Mouse (Mus musculus): ENCODE measurements around the gene Oard1.

Oard1 gene

DNA sequence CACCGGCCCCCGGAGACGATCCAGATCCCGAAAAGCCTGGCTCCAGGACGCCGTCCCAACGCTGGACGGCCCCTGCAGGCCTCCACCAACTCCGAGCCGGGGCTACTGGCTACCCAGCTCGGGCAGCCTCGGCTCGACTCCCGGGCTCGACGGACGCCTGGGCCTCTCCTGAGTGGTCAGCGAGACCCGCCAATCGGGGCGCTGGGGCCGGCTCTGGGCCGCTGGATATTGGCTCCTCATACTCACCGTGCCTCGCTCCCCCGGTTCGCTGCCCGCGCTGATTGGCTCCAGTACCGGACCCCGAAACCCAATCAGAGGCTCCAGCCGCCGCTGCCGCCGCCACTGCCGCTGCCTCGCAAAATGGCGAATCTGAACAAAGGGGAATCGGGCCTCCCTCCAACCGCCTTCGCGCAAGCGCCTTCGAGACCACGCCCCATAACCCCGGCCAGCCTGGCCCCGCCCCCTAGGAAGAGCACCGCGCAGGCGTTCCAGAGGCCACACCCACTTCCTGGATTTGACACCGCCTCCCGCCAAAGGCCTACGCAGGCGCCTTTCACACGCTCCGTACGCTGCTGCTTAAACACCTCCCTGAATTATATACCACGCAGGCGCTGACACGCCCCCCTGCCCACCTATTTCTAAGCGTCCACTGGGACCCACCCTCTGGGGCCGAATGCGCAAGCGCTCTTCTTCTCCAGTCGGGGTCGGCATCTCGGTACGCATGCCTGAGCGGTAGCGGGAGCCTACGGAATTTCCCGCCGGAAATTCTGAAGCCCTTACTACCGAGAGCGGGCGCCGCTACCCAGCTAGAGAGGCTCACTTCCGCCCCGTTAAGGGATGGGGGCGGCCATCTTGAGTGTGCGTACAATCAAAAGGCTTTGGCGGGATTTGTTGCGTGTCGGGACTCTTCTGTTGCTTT lies at the start of gene Oard1, which contains the start of gene Nfya:
Gene Oard1, plus strand, starts transcription at position 635 of the 919 bp plus-strand sequence.
Gene Nfya, minus strand, starts transcription at position 527 of the 919 bp plus-strand sequence.
- DNase-seq (ENCODE audit: low spot score), result peak; percentile 100

DNA sequence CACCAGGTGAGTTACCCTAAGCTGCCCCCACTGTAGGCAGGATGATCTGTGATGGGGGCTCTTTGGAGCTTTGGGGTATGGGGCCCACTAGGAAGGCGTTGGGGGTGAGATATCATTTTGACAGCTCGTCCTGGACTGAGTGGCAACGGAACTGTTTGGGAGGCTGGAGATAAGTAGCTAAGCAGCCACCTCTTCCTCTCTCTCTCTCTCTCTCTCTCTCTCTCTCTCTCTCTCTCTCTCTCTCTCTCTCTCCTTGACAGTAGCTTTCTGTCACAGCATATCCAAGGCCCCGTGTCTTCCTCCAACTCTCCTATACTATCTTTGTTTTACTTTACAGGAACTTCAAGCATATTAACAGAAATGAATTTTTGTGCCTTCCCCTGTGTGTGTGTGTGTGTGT lies 49.4 kb upstream of the Oard1 start:
- DNase-seq (ENCODE audit: low spot score), result no peak

DNA sequence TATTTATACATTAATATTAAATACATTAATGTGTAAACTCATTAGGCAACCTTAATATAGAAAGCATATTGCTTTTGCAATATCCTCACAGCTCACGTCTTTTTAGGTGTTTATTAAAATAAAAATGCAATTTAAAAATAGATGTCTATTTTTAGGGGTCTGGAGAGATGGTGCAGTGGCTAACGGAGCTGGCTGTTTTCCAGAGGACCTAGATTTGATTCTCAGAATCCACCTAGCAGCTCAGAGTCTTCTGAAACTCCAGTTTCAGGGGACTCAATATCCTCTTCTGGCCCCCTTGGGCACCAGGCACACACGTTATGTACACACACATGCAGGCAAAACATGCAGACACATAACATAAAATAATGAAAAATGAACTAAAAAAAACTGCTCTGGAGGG lies 47.5 kb upstream of the Oard1 start:
- DNase-seq (ENCODE audit: low spot score), result no peak

DNA sequence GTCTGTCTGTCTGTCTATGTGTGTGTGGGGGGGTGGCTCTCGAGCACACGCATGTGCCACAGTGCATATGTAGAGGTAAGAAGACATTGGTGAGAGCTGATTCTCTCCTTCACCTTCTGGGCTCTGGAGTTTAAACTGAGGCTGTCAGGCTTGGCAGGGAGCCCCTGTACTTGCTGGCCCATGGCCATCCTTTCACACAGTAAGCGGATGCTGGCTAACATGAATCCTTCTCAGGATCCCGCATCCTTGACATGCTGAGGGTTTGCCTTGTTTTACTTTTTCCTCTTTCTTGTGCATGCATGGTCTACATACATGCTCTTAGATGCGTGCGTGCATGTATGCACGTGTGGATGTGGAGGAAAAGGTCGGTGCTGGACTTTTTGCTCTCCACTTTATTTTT lies 46.8 kb upstream of the Oard1 start:
- peak; percentile 55 for DNase-seq (ENCODE audit: low spot score)

DNA sequence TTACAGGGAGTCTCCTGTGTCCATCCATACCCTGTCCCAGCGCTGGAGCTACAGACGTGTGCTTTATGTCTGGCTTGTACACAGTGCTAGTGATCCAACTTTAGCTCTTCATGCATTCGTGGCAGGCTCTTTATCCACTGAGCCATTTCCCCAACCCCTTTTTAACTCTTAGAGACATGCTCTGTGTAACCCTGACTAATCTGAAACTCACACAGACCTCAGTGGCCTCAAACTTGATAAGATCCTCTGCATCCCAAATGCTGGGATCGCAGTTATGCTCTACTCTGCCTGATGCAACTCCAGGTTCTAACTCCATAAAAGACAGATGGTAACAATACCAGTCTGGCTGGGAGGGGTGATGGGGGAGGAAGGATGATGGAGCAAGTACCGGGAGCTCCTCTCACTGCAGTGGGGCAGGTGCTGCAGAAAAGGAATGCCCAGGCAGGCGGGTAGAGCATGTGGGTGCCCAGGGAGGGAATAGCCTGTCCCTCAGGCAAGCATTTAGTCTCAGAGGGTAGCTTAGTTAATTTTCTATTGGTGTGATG lies 46.3 kb upstream of the Oard1 start:
- DNase-seq (ENCODE audit: low spot score), result peak; percentile 28

DNA sequence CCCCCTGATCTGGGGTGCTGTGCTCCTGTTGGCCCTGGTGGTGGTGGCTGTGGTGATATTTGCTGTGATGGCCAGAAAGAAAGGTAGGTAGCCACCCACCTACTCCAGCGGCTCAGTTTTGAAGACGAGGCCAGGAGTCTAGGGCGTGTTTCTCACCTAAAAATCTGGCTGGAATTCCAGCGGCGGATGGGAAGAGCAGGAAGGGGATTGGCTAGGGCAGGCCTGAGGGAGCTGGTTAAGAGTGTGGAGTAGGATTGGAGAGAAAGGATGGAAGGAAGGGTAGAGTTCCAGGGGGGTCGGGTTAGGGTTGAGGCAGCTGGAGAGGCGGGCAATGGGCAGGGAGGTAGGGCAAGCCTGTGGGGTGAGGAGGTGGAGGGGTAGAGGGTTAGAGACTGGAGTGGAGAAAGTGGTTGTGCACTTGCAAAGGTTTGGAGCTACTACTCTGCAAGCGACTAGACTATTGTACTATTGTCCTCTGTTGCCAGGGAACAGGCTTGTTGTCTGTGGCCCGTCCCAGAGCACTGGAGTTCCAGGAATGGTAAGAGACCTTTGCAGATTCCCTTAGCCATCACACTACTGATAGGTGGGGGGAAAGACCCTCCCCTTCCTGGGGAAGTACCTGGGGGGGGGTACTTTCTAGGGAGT lies 44.2 kb upstream of the Oard1 start:
- DNase-seq (ENCODE audit: low spot score), result no peak

DNA sequence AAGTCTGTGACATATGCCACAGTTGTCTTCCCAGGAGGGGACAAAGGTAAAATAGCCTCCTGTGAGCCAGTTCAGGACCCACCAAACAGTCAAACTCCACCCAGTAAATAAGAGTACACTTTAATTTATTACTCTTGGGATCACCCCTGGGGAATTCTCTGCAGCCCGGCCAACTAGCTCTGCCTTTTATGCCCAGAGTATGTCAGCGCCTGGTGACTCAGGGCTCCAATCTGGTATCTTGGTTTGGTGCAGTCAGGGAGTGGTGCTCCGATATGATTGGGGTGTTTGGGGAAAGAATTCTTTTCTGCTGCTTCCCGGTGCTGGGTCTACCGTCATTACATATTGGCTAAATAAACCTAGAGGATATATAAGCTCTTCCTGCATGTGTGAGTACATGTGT lies 43.0 kb upstream of the Oard1 start:
- no peak for DNase-seq (ENCODE audit: low spot score)

DNA sequence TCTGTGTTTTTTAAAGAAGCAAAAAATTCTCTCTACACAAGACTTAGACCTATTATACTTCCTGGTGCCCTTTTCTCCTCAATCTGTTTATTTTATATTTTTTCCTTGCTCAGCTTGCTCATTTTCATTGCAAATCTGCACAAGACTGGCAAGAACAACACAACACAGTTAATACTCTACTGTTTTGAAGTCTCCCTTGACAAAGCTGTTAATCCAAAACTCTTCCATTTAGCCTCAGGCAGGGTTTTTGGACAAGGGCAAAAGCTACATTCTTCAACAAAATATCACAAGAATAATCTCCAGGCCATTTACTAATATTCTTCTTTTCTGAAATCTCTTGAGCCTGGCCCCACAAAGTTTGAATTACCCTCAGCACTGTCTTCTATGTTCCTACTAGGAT lies 38.2 kb upstream of the Oard1 start:
- no peak for DNase-seq (ENCODE audit: low spot score)

DNA sequence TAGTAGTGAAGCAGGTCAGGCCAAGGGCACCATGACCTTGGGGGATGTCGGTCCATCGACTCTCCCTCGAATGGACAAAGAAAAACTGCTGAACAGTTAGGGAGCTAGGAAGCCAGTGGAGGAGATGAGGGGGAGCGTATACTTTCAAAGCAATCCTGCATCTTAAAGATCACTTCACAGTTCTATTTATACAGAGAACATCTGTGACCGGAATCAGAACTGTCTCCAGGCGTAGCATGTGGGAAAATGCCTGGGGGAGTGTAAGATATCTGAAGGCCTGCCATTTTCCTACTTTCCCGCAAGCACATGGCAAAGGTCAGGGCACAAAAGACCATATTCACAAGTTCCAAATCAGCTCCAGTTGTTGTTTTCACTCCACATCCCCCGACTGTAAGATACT lies 36.8 kb upstream of the Oard1 start:
- DNase-seq (ENCODE audit: low spot score), result no peak

DNA sequence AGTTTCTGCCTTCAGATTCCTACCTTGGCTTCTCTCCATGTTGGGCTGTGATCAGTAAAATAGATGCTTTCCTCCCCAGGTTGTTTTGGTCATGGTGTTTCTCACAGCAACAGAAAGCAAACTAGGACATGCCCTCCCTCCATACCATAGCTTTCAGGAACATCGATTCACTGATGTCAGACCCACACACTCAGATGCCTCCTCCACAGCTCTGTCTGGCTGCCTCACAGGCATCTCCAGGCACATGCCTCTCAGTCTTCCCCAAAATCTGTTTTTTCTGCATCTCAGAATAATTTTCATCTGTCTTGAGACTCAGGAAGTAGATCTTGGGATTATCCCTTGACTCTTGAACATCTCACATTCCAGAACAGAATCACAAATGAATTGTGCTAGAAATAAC lies 33.7 kb upstream of the Oard1 start:
- no peak for DNase-seq (ENCODE audit: low spot score)

DNA sequence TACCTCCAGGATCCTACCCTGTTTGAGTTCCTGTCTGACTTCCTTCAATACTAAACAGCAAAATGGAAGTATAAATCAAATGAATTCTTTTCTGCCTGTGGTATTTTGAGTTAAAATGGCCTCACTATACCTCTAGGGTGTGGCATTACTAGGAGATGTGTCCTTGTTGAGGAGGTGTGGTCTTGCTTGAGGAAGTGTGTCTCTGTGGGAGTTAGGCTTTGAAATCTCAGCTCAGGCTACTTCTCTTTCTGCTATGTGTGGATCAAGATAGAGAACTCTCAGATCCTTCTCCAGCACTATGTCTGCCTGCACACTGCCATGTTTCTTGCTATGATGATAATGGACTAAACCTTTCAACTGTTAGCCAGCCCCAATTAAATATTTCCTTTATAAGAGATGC lies 30.8 kb upstream of the Oard1 start:
- no peak for DNase-seq (ENCODE audit: low spot score)

DNA sequence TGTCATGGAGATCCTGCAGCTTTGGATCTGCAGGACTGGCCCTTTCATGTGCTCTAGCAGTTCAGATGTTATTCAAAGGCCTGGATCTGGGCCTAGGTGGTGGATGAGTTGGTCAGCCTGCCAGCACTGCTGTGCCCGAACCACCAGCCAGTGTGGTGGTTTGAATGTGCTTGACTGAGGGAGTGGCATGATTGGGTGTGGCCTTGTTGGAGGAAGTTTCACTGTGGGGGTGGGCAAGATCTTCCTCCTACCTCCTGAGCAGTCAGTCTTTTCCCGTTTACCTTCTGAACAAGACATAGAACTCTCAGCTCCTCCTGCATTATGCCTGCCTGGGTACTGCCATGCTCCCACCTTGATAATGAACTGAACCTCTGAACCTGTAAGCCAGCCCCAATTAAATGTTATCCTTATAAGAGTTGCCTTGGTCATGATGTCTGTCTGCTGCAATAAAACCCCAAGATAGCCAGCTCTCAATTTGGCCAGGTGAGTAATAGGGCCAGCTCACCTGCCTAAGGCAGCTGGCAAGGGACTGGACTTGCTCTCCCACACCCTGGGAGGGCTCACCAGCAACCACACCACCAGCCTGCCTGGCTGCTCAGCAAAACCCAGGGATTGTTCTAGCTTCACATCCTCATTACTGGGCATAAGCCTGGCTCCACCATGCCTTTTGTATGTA lies 23.9 kb upstream of the Oard1 start:
- no peak for DNase-seq (ENCODE audit: low spot score)

DNA sequence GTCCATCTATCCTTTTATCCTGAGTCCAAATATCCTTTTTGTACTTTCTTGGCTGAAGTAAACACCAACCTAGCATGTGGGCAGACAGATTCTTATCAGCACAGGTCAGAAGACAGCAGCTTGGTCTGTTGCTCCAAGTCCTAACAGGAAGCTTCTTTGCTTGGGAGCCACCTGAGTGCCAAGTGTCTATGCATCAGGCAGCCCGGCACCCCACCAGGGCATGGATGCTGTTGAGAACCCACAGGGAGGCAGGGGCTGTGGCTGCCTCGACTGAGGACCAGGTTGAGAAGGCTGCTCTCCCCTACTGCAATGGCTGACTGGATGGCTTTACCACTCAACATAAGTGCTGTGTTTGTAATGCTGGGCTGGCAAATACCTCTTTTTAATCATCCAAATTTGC lies 21.1 kb upstream of the Oard1 start:
- no peak for DNase-seq (ENCODE audit: low spot score)

DNA sequence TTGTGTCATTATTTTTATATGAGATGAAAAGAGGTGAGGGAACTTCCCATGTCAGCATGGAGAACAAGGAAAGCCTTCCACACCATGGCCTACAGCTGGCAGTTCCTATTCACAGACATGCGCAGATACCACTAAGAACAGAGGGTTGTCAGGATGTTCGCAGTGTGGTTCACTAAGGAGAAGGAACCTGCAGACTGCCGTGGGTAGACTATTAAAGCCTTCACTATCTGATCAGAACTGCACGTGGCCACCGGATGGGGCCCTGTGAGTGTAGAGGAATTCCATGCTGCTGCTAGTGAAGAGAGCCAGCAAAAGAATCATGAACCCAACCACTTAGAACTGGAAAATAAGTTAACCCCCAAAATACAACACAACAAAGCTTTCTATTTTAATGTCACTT lies 20.4 kb upstream of the Oard1 start:
- no peak for DNase-seq (ENCODE audit: low spot score)

DNA sequence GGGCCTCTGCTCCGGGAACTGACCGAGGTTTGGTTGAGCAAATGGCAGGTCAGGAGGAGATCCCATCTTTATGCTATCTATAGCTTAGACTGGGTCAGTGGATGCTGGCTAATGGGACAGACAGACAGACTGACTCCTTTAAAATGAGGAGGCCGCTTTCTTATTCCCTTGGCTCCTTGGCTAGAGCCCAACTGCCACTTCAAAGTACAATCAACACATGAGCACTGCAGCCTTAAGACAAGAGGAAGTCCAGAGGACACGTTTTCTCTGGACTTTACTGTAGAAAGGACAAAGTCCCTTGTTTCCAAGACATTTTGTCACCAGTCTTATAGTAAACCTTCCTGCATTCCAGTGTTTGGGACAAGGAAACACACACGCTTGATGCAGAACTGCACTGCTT lies 18.4 kb upstream of the Oard1 start:
- no peak for DNase-seq (ENCODE audit: low spot score)

DNA sequence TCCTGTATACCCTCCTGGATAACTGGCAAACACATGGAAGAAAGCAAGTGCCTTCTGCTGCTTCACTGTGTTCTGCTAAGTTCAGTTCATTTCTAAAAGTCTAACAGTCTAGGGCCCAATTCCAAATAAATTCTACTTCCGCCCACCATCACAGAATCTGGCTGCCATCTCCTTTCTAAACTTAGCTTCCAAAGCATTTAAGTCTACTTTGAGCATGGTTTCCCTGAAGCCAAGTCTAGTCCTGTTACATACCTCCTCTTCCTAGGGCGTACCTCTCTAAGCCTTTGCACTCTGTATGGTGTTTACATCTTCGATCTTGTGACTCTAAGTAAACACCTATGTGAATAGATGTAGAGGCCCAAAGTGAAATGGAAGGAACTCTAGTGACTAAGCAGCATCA lies 17.2 kb upstream of the Oard1 start:
- DNase-seq (ENCODE audit: low spot score), result no peak

DNA sequence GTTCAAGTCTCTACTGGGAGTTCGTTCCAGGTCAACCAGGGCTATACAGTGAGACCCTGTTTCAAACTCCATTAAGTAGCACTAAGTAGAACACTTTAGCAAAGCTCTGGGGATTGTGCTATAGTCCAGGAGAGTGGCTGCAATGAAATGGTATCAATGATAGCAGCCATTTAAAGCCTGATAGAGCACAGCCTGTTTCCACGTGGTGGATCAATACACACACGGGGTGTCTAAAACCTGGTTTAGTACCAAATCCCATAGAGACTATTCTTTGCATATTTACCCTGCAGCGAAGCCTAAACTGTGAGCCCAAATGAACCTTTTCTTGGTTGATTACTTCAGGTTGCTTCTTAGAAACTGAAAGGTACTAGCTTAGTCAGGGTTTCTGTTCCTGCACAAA lies 8.1 kb upstream of the Oard1 start:
- no peak for DNase-seq (ENCODE audit: low spot score)

DNA sequence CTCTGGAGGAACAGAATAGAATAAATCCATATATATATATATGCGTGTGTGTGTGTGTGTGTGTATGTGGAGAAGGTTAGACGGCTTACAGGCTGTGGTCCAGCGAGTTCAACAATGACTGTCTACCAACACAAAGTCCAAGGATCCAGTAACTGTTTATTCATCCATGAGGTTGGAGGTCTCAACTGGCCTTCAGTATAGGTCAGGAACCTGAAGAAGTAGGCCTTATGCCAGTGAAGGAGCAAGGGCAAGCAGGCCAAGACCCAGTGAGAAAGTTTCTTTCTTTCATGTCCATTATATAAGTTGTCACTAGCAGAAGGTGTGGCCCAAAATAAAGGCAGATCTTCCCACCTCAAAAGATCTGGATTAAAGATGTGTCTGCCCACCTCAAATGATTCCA lies 7.1 kb upstream of the Oard1 start:
- no peak for DNase-seq (ENCODE audit: low spot score)

DNA sequence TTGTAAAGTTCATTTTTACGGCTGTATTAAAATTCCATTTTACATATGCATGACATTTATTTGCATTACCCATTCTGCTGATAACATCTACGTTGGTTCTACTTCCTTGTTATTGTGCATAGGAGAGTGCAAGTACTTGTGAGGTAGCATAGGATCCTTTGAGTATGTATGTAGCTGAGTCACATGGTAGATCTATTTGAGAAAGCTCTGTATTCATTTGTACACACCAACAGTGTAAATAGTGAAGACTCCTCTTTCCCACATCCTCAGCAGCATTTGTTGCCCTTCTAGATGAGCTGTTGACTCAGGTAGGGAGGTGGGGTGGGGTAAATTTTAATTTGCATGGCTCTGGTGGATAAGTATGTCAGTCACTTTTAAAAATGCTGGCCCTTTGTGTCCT lies 6.0 kb upstream of the Oard1 start:
- no peak for DNase-seq (ENCODE audit: low spot score)

DNA sequence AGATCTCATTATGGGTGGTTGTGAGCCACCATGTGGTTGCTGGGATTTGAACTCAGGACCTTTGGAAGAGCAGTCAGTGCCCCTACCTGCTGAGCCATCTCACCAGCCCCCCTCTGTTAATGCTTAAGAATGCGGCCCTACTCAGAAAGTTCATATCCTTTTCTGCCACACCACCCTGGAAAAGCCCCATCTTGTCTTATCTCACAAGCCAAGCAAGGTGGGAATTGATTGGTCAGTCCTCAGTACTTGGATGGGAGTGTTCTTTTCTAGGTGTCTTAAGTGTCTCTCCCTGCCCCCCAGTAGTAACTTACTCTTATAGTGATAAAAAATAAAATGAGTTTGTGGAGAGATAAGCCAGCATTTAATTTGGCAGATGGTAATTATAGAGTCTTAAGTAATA lies 5.1 kb upstream of the Oard1 start:
- DNase-seq (ENCODE audit: low spot score), result no peak

DNA sequence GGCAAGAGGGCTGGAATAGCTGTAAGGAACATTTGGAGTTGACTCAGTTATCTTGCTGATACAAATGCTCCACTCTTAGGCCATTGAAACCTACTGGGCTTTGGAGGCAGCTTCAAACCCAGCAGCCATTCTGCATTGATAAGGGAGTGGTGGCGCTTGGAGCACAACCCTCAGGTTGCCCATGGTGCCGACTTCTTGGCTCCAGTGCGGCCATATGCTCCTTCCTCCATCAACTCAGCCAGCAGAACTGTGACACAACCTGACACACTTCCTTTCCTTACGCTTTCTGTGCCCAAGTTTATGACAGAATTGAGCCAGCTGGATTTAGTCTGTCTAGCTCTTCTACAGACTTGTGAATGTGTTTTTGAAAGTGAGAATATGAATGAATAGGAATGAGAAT lies 2.7 kb upstream of the Oard1 start:
- DNase-seq (ENCODE audit: low spot score), result no peak

DNA sequence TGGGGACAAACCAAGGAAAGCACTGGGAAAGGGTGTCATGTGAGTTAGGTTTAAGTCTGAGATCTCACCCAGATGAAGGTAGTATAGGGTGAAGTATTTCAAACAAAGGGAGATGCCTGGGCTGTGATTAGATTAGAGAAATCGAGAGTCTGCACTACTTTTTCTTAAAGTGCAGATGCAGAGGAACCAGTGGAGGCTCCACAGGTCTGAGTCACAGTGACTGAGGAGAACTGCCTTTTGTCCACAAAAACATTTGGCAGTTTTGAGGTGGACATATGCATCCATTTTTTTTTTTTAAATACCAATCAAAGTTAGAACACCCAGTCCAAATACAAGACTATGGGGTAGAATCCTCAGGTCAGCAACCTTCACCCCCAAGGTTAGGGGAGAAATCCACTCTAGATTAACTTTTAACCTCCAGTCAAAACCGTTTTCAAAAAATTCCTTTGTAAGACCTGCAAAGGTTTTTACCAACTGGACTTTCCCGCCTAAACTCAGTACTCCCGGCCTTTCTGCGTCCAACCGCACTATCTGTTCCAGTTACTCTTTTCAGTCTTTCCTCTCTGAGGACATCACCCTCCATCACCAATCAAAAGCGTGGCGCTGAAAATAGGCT lies 1.8 kb upstream of the Oard1 start:
- DNase-seq (ENCODE audit: low spot score), result no peak

All from testis, postnatal 10 days (tissue).